Mouse (Mus musculus) embryonic fibroblast, embryonic 13.5 days (primary cell): ENCODE measurements at regions not wholly inside any gene's neighbourhood (a gene's known extent, or its start where the extent isn't known, plus 50 kb on each side); places are given as distances from the start of the nearest gene placed in this dataset.

Experiments
- CTCF ChIP-seq: IDR thresholded peaks from 2 replicates; pipeline ENCODE4 v1.5.1; 2011; ENCODE audit warnings: mild to moderate bottlenecking, control low read depth, low read length, moderate library complexity, borderline replicate concordance; ENCODE audit not compliant: insufficient read depth
- POLR2A ChIP-seq: IDR thresholded peaks from 2 replicates; pipeline ENCODE4 v1.6.1; 2011; ENCODE audit warnings: low read depth, mild to moderate bottlenecking, control low read depth, low read length, moderate library complexity

GRCm38 (mm10) chr1:137935746-137936145 is 239.8 kb downstream of the Ptprc start:
- no peak for TF ChIP-seq CTCF
- TF ChIP-seq POLR2A = no peak
